Mouse (Mus musculus) right cerebral cortex, postnatal 25 days (tissue): ENCODE measurements around the gene Myo1c.
"Not testable (repeated sequence)": the region's sequence is repeated elsewhere in the genome, so short reads cannot be mapped to it uniquely, and the experiment has no call there.

Source experiments
- DNase-seq: peaks from one replicate; pipeline ENCODE4 v3.0.0; 2022

The Myo1c gene

GRCm38 (mm10) chr11:75669176-75669852 is 19.0 kb downstream of the Myo1c start:
- DNase-seq: no peak

DNA sequence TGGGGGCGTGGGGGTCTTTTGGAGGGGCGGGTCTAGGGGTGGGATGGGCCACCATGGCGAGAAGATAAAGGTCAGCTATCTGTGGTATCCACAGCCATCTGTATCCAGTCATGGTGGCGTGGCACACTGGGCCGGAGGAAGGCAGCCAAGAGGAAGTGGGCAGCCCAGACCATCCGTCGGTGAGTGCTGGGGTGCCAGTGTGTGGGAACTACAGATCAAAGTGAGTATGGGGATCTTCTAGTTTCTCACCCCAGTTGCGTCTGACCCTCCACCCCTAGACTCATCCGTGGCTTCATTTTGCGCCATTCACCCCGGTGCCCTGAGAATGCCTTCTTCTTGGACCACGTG is 19.5 kb downstream of the Myo1c start:
- DNase-seq: no peak

DNA sequence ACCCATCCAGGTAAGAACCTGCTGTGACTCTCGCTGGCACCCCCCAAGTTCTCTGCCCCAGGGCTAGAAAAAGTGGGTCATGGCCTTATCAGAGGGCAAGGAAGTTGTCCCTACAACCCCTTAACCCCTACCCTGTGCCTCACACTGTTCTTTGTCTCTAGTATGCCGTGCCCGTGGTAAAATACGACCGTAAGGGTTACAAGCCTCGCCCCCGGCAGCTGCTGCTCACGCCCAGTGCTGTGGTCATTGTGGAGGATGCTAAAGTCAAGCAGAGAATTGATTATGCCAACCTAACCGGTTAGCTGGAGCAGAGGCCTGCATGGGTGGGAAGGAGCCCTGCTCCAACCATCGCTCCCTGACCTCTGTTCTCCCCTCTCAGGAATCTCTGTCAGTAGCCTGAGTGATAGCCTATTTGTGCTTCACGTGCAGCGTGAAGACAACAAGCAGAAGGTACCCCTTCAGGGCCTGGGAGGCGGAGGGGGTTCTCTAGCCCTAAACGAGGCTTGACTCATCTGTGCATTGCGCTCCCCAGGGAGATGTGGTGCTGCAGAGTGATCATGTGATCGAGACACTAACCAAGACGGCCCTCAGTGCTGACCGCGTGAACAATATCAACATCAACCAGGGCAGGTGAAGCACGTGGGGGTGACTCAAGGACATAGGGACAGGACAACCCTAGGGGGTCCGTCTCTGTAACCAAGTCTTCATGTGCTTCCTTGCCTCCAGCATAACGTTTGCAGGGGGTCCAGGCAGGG is 21.3 kb downstream of the Myo1c start:
- DNase-seq: no peak

GRCm38 (mm10) chr11:75673411-75673810 is 23.1 kb downstream of the Myo1c start:
- no peak for DNase-seq

DNA sequence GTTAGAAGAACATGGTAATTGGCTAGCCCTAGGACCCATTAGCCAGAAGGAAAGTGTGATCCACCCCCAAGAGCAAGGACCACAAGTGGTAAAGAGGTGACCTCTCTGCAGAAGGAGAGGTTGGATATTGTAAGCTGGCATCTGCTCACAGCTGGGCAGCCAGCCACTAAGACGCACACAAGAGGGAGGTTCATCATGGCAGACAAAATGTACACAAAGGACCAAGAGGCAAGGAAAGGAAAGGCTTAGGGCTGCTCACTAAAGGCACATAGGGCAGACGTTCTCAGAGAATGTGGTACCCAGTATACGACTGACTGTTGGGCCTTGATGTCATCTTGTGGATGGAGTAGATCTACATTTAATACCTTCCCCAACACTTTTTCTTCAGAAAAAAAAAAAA is 24.6 kb downstream of the Myo1c start:
- no peak for DNase-seq

GRCm38 (mm10) chr11:75677881-75678746 is 27.8 kb downstream of the Myo1c start:
- DNase-seq: no peak

- peak; percentile 98 for DNase-seq
Observed at GRCm38 (mm10) chr11:75678747-75679438, 28.6 kb downstream of the Myo1c start, which contains the start of gene Crk. Crk (plus strand) TSS chr11:75679259.

GRCm38 (mm10) chr11:75679439-75680171 is 29.3 kb downstream of the Myo1c start:
- DNase-seq: peak; percentile 34

- no peak for DNase-seq
Observed at GRCm38 (mm10) chr11:75684462-75684861, 34.2 kb downstream of the Myo1c start.

GRCm38 (mm10) chr11:75684956-75685355 is 34.7 kb downstream of the Myo1c start:
- DNase-seq: no peak

GRCm38 (mm10) chr11:75687343-75687993 is 37.2 kb downstream of the Myo1c start:
- DNase-seq: no peak

GRCm38 (mm10) chr11:75688132-75688531 is 37.8 kb downstream of the Myo1c start:
- no peak for DNase-seq

DNA sequence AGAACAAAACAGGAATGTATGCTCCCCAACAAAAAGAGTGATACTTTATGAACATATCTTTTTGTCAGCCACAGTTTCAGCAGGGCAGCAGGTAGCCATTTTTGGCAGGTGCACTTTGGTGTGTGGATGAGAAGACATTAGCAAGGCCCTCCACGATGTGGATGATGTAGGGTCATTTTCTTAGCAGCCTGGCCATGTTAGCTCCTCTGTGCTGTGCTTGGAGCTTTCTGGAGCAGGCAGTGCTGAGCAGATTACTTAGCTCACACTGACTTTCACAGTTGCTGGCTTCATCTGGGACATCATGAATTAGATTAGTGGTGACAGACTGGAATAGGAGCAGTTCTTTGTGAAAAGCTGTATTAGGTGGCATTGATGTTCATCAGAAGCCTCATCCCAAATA is 39.7 kb downstream of the Myo1c start:
- DNase-seq: no peak

- no peak for DNase-seq
Observed at GRCm38 (mm10) chr11:75691047-75691446, 40.7 kb downstream of the Myo1c start.

DNA sequence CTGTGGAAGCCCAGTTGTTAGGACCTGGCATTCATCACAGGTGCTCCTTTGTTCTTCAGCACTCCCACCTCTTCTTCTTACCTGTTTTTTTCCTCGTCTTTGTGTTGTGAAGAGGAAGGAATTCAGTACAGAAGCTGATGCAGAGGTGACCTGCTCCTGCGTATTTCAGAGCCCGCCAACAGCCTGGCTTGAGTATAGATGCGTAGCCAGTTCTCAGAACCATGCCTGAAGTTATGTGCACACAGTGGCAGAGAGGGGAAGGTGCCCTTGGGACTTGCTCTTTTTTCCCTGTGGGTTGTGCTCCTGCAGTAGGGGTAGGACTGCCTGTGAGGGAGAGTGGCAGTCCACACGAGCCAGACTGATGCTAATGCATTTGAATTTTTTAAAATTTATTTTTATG is 43.3 kb downstream of the Myo1c start:
- DNase-seq: no peak

GRCm38 (mm10) chr11:75697464-75697863 is 47.2 kb downstream of the Myo1c start:
- not testable (repeated sequence) for DNase-seq

GRCm38 (mm10) chr11:75700557-75700956 is 50.3 kb downstream of the Myo1c start:
- DNase-seq: no peak

- no peak for DNase-seq
Observed at GRCm38 (mm10) chr11:75702761-75703160, 52.5 kb downstream of the Myo1c start.

GRCm38 (mm10) chr11:75703748-75704147 is 53.4 kb downstream of the Myo1c start:
- no peak for DNase-seq

- DNase-seq: no peak
Observed at GRCm38 (mm10) chr11:75713949-75714348, 63.6 kb downstream of the Myo1c start.

DNA sequence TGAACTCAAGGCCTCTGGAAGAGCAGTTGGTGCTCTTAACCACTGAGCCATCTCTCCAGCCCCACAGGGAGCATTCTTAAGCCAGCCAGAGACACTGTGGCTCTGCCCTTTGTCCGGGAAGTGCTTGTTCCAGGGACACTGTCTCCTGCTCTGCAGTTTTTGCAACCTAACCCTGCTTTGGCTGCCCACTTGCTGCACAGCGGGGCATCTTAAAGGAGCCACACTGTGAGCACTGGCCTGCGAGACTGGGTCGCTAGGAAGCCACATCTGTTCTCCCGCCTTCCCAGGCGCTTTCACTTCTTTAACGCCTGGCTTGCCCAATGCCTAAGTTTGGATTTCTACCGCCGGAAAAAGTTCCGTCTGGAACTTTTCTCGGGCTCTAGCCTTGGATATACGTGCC is 65.3 kb downstream of the Myo1c start:
- DNase-seq: no peak
